Mouse (Mus musculus) embryonic fibroblast, embryonic 13.5 days (primary cell): ENCODE results near the gene Afap1l2. TPM values are rescaled to one million over a fixed set of nuclear protein-coding genes. Genes with fewer than 3 reads are reported as not detected.
A peak's percentile ranks its signal among the peaks of the same experiment; 100 is the strongest.

Experiments used
- H3K27ac ChIP-seq: 2 replicates; pipeline ENCODE4 v1.5.1; 2012; ENCODE audit warnings: low read length, control low read depth, inconsistent platforms; ENCODE audit not compliant: insufficient read depth
- H3K4me1 ChIP-seq: 2 replicates; pipeline ENCODE4 v1.6.1; 2011; ENCODE audit warnings: low read length; ENCODE audit not compliant: control insufficient read depth, insufficient read depth
- H3K4me3 ChIP-seq: 2 replicates; pipeline ENCODE4 v1.5.1; 2011; ENCODE audit warnings: mild to moderate bottlenecking, control low read depth, low read length; ENCODE audit not compliant: insufficient read depth
- CTCF ChIP-seq: IDR thresholded peaks from 2 replicates; pipeline ENCODE4 v1.5.1; 2011; ENCODE audit warnings: mild to moderate bottlenecking, control low read depth, low read length, moderate library complexity, borderline replicate concordance; ENCODE audit not compliant: insufficient read depth
- POLR2A ChIP-seq: IDR thresholded peaks from 2 replicates; pipeline ENCODE4 v1.6.1; 2011; ENCODE audit warnings: low read depth, mild to moderate bottlenecking, control low read depth, low read length, moderate library complexity
- polyA plus RNA-seq: library from polyadenylated mRNA; stranded (reverse); fragments of >200 nt; gene quantifications from 2 replicates; pipeline ENCODE4 v1.2.4, GENCODE M21; 2011; ENCODE audit warnings: low read depth; ENCODE audit not compliant: missing spikeins, insufficient read length

The Afap1l2 gene
- polyA plus RNA-seq, 1 experiment: 3.9 TPM

GRCm38 (mm10) chr19:56998331-56998730, 9.7 kb downstream of the Afap1l2 start:
- no peak for TF ChIP-seq POLR2A
- no peak for TF ChIP-seq CTCF
- no peak overlapping the region for H3K4me3 ChIP-seq
- no peak overlapping the region for H3K27ac ChIP-seq
- H3K4me1 ChIP-seq: peaks cover 12% of the 10 kb centered on the region

GRCm38 (mm10) chr19:56997164-56997599, 10.8 kb downstream of the Afap1l2 start:
- H3K27ac ChIP-seq: no peak overlapping the region
- H3K4me3 ChIP-seq: no peak overlapping the region

GRCm38 (mm10) chr19:56995441-56995840, 12.6 kb downstream of the Afap1l2 start:
- Histone ChIP-seq H3K27ac (no peak overlapping the region), H3K4me3 (no peak overlapping the region), H3K4me1 (peaks cover 12% of the 10 kb centered on the region)
- TF ChIP-seq CTCF (no peak), POLR2A (no peak)

More at GRCm38 (mm10) chr19:56997164-56997599, 10.8 kb downstream of the Afap1l2 start:
- TF ChIP-seq CTCF (no peak), POLR2A (no peak)
- peaks cover 12% of the 10 kb centered on the region for H3K4me1 ChIP-seq

GRCm38 (mm10) chr19:56994653-56995052, 13.4 kb downstream of the Afap1l2 start:
- Histone ChIP-seq H3K4me3 (no peak overlapping the region), H3K27ac (no peak overlapping the region), H3K4me1 (peaks cover 17% of the 10 kb centered on the region)
- TF ChIP-seq POLR2A (no peak), CTCF (no peak)

- peak overlapping the region; percentile 24 for H3K27ac ChIP-seq
- TF ChIP-seq POLR2A: no peak
- TF ChIP-seq CTCF: no peak
- peaks cover 17% of the 10 kb centered on the region for H3K4me1 ChIP-seq
- no peak overlapping the region for H3K4me3 ChIP-seq
Observed at GRCm38 (mm10) chr19:56993763-56994162, 14.3 kb downstream of the Afap1l2 start.

- Histone ChIP-seq H3K4me1 (peaks cover 17% of the 10 kb centered on the region), H3K4me3 (no peak overlapping the region), H3K27ac (no peak overlapping the region)
- no peak for TF ChIP-seq CTCF
- TF ChIP-seq POLR2A: no peak
Observed at GRCm38 (mm10) chr19:56992978-56993545, 15.0 kb downstream of the Afap1l2 start.

GRCm38 (mm10) chr19:56990367-56991111, 17.5 kb downstream of the Afap1l2 start:
- TF ChIP-seq CTCF: no peak
- no peak for TF ChIP-seq POLR2A
- H3K4me1 ChIP-seq: peaks cover 13% of the 10 kb centered on the region
- no peak overlapping the region for H3K27ac ChIP-seq
- H3K4me3 ChIP-seq: no peak overlapping the region

- Histone ChIP-seq H3K4me1 (peaks cover 13% of the 10 kb centered on the region), H3K27ac (no peak overlapping the region), H3K4me3 (no peak overlapping the region)
- TF ChIP-seq POLR2A: no peak
- no peak for TF ChIP-seq CTCF
Observed at GRCm38 (mm10) chr19:56989171-56989570, 18.9 kb downstream of the Afap1l2 start.

GRCm38 (mm10) chr19:56984229-56984628, 23.8 kb downstream of the Afap1l2 start:
- Histone ChIP-seq H3K4me3 (no peak overlapping the region), H3K27ac (no peak overlapping the region), H3K4me1 (no peaks in the 10 kb centered on the region)
- TF ChIP-seq CTCF (no peak), POLR2A (no peak)

GRCm38 (mm10) chr19:56983757-56984156, 24.3 kb downstream of the Afap1l2 start:
- Histone ChIP-seq H3K4me1 (no peaks in the 10 kb centered on the region), H3K4me3 (no peak overlapping the region), H3K27ac (no peak overlapping the region)
- TF ChIP-seq CTCF (no peak), POLR2A (no peak)
